Mouse (Mus musculus) midbrain, embryonic 10.5 days (tissue): Measurements from ENCODE around the gene Cnr2. TPM values are rescaled to one million over a fixed set of nuclear protein-coding genes. Genes with fewer than 3 reads are reported as not detected.

ENCODE experiments used
- DNase-seq: peaks from one replicate; pipeline ENCODE4 v3.0.0-alpha.2; 2017; ENCODE audit warnings: low spot score
- H3K27ac ChIP-seq: fragments of 300-500 bp; sonication (generic); replicated peaks from 2 replicates; pipeline ENCODE4 v1.5.1; 2016; ENCODE audit warnings: mild to moderate bottlenecking
- H3K27me3 ChIP-seq: fragments of 300-500 bp; sonication (generic); 2 replicates; pipeline ENCODE4 v1.6.1; 2016; ENCODE audit warnings: low read depth, mild to moderate bottlenecking; ENCODE audit not compliant: poor library complexity, severe bottlenecking
- H3K36me3 ChIP-seq: fragments of 300-500 bp; sonication (generic); 2 replicates; pipeline ENCODE4 v1.6.1; 2016; ENCODE audit warnings: mild to moderate bottlenecking, moderate library complexity
- H3K4me1 ChIP-seq: fragments of 300-500 bp; sonication (generic); 2 replicates; pipeline ENCODE4 v1.6.1; 2016
- H3K4me3 ChIP-seq: fragments of 300-500 bp; sonication (generic); 2 replicates; pipeline ENCODE4 v1.5.1; 2016; ENCODE audit warnings: mild to moderate bottlenecking, moderate library complexity
- H3K9me3 ChIP-seq: fragments of 300-500 bp; sonication (generic); replicated peaks from 2 replicates; pipeline ENCODE4 v1.6.1; 2016; ENCODE audit warnings: mild to moderate bottlenecking
- WGBS: fragments of 180-500 bp; shearing (Covaris S2); methylation state at CpG from one replicate; pipeline ENCODE4 v1.1.7; 2016; 5-methylcytosine and 5-hydroxymethylcytosine counted together
- polyA plus RNA-seq: library from polyadenylated mRNA; unstranded; fragments of >200 nt; fragmentation: Nextera tagmentation; extraction: Ambion mirVana; gene quantifications from 2 replicates; pipeline ENCODE4 v1.2.1, GENCODE M21; 2016

Cnr2 gene
- polyA plus RNA-seq, 1 experiment from 2014 or later: 0.46 TPM

GRCm38 (mm10) chr4:135898380-135899049 is 3.3 kb downstream of the Cnr2 start:
- WGBS: 86% methylated on average over 9 of the region's 9 CpGs
- no peak for DNase-seq

GRCm38 (mm10) chr4:135899050-135899448 is 3.9 kb downstream of the Cnr2 start:
- DNase-seq: no peak
- H3K9me3 ChIP-seq: no peaks in the 10 kb centered on the region
- H3K4me1 ChIP-seq: 0 out of 2 replicates have a peak, but pooled peaks cover 5% of the 10 kb centered on the region
- H3K27me3 ChIP-seq: no peaks in the 10 kb centered on the region
- no peak overlapping the region for H3K27ac ChIP-seq
- H3K36me3 ChIP-seq: no peaks in the 10 kb centered on the region
- 88% methylated on average over 7 of the region's 7 CpGs for WGBS
- no peak overlapping the region for H3K4me3 ChIP-seq

More at GRCm38 (mm10) chr4:135898380-135899049, 3.3 kb downstream of the Cnr2 start:
- Histone ChIP-seq H3K4me3 (no peak overlapping the region), H3K27ac (0 out of 2 replicates have a peak overlapping the region, but pooled peaks have one; percentile 23), H3K36me3 (no peaks in the 10 kb centered on the region), H3K4me1 (0 out of 2 replicates have a peak, but pooled peaks cover 5% of the 10 kb centered on the region), H3K27me3 (no peaks in the 10 kb centered on the region), H3K9me3 (no peaks in the 10 kb centered on the region)

- H3K9me3 ChIP-seq: no peaks in the 10 kb centered on the region
- WGBS: 83% methylated on average over 5 of the region's 5 CpGs
- no peak for DNase-seq
Measured at GRCm38 (mm10) chr4:135900008-135900407, 4.8 kb downstream of the Cnr2 start.

GRCm38 (mm10) chr4:135902606-135903242 is 7.5 kb downstream of the Cnr2 start:
- DNase-seq: no peak
- H3K27me3 ChIP-seq: no peaks in the 10 kb centered on the region
- WGBS: 87% methylated on average over 4 of the region's 4 CpGs
- no peaks in the 10 kb centered on the region for H3K4me1 ChIP-seq
- no peaks in the 10 kb centered on the region for H3K9me3 ChIP-seq
- H3K27ac ChIP-seq: no peak overlapping the region
- no peaks in the 10 kb centered on the region for H3K36me3 ChIP-seq
- H3K4me3 ChIP-seq: no peak overlapping the region

More at GRCm38 (mm10) chr4:135900008-135900407, 4.8 kb downstream of the Cnr2 start:
- Histone ChIP-seq H3K4me3 (no peak overlapping the region), H3K4me1 (0 out of 2 replicates have a peak, but pooled peaks cover 4% of the 10 kb centered on the region), H3K27ac (no peak overlapping the region), H3K27me3 (no peaks in the 10 kb centered on the region), H3K36me3 (no peaks in the 10 kb centered on the region)

GRCm38 (mm10) chr4:135904810-135905209 is 9.6 kb downstream of the Cnr2 start:
- 74% methylated on average over 1 of the region's 1 CpGs for WGBS
- Histone ChIP-seq H3K4me1 (no peaks in the 10 kb centered on the region), H3K36me3 (no peaks in the 10 kb centered on the region), H3K4me3 (no peak overlapping the region), H3K9me3 (no peaks in the 10 kb centered on the region), H3K27ac (no peak overlapping the region), H3K27me3 (no peaks in the 10 kb centered on the region)
- DNase-seq: no peak

- no peak for DNase-seq
- H3K36me3 ChIP-seq: no peaks in the 10 kb centered on the region
- no peaks in the 10 kb centered on the region for H3K9me3 ChIP-seq
- H3K4me1 ChIP-seq: peaks cover 4% of the 10 kb centered on the region; the same call in 1 of the 2 replicates
- H3K4me3 ChIP-seq: no peak overlapping the region
- 95% methylated on average over 3 of the region's 3 CpGs for WGBS
- H3K27ac ChIP-seq: no peak overlapping the region
- no peaks in the 10 kb centered on the region for H3K27me3 ChIP-seq
Measured at GRCm38 (mm10) chr4:135906633-135907032, 11.4 kb downstream of the Cnr2 start.

GRCm38 (mm10) chr4:135909326-135910066 is 14.3 kb downstream of the Cnr2 start:
- WGBS: 79% methylated on average over 13 of the region's 13 CpGs
- Histone ChIP-seq H3K27ac (no peak overlapping the region), H3K27me3 (no peaks in the 10 kb centered on the region), H3K9me3 (no peaks in the 10 kb centered on the region), H3K4me3 (no peak overlapping the region), H3K4me1 (peaks cover 16% of the 10 kb centered on the region), H3K36me3 (no peaks in the 10 kb centered on the region)
- DNase-seq: no peak

GRCm38 (mm10) chr4:135911531-135911930 is 16.3 kb downstream of the Cnr2 start:
- H3K36me3 ChIP-seq: no peaks in the 10 kb centered on the region
- H3K4me1 ChIP-seq: peaks cover 16% of the 10 kb centered on the region
- H3K4me3 ChIP-seq: no peak overlapping the region
- 0 out of 2 replicates have a peak overlapping the region, but pooled peaks have one; percentile 4 for H3K27ac ChIP-seq
- WGBS: 75% methylated on average over 7 of the region's 7 CpGs
- no peak for DNase-seq
- H3K9me3 ChIP-seq: no peaks in the 10 kb centered on the region
- H3K27me3 ChIP-seq: no peaks in the 10 kb centered on the region

GRCm38 (mm10) chr4:135912164-135912563 is 17.0 kb downstream of the Cnr2 start:
- Histone ChIP-seq H3K9me3 (no peaks in the 10 kb centered on the region), H3K4me1 (peaks cover 16% of the 10 kb centered on the region), H3K4me3 (no peak overlapping the region), H3K36me3 (no peaks in the 10 kb centered on the region), H3K27ac (peak overlapping the region; percentile 77), H3K27me3 (no peaks in the 10 kb centered on the region)
- WGBS: 78% methylated on average over 3 of the region's 3 CpGs
- no peak for DNase-seq

- peak; percentile 50 for DNase-seq
- no peak overlapping the region for H3K4me3 ChIP-seq
- H3K36me3 ChIP-seq: no peaks in the 10 kb centered on the region
- no peaks in the 10 kb centered on the region for H3K27me3 ChIP-seq
- H3K27ac ChIP-seq: peak overlapping the region; percentile 77
- no peaks in the 10 kb centered on the region for H3K9me3 ChIP-seq
- WGBS: 56% methylated on average over 3 of the region's 3 CpGs
- H3K4me1 ChIP-seq: peaks cover 16% of the 10 kb centered on the region
Measured at GRCm38 (mm10) chr4:135912835-135913234, 17.6 kb downstream of the Cnr2 start.

- Histone ChIP-seq H3K4me3 (no peak overlapping the region), H3K9me3 (no peaks in the 10 kb centered on the region), H3K27ac (peak overlapping the region; percentile 77), H3K36me3 (no peaks in the 10 kb centered on the region), H3K27me3 (no peaks in the 10 kb centered on the region), H3K4me1 (peaks cover 16% of the 10 kb centered on the region)
- no peak for DNase-seq
- 82% methylated on average over 4 of the region's 4 CpGs for WGBS
Measured at GRCm38 (mm10) chr4:135913433-135913832, 18.2 kb downstream of the Cnr2 start.

- no peak for DNase-seq
- H3K27ac ChIP-seq: no peak overlapping the region
- H3K27me3 ChIP-seq: no peaks in the 10 kb centered on the region
- no peak overlapping the region for H3K4me3 ChIP-seq
- WGBS: 92% methylated on average over 13 of the region's 13 CpGs
- H3K9me3 ChIP-seq: no peaks in the 10 kb centered on the region
- peaks cover 11% of the 10 kb centered on the region for H3K36me3 ChIP-seq
- H3K4me1 ChIP-seq: peaks cover 17% of the 10 kb centered on the region
Measured at GRCm38 (mm10) chr4:135918635-135919279, 23.6 kb downstream of the Cnr2 start.
